23 mouse cellular contexts compared by ENCODE assay signal in genomic region chr13:31472366-31472765, GRCm38 (mm10).
DNase-seq lines count a peak whose midpoint lies in the region; ATAC-seq lines count a peak whose summit lies in the region.
"Had no signal": no experiment of that assay in that cellular context is flagged by ENCODE, and none has a peak within 500 bp of the region (broad histone marks: within the 10 kb centered on the region; RNA-seq: fewer than 3 reads in every experiment).

No protein-coding gene starts in this region.

- WGBS in forebrain, embryonic 15.5 days = 48% methylated on average over 5 of the region's 5 CpGs
- WGBS in forebrain, embryonic 10.5 days = 85% methylated on average over 5 of the region's 5 CpGs
- WGBS in neural tube, embryonic 14.5 days = 68% methylated on average over 5 of the region's 5 CpGs
- 84% methylated on average over 5 of the region's 5 CpGs for WGBS in intestine, embryonic 15.5 days

- H3K27me3 ChIP-seq in forebrain, embryonic 15.5 days = no peaks in the 10 kb centered on the region
- no peaks in the 10 kb centered on the region for H3K27me3 ChIP-seq in forebrain, embryonic 10.5 days (ENCODE audit: poor library complexity, severe bottlenecking)
- no peaks in the 10 kb centered on the region for H3K27me3 ChIP-seq in neural tube, embryonic 14.5 days (ENCODE audit: control insufficient read depth, insufficient read depth, low read length)
- no peaks in the 10 kb centered on the region for H3K27me3 ChIP-seq in intestine, embryonic 15.5 days (replicated peaks)
- H3K27me3 ChIP-seq: hindbrain, embryonic 15.5 days; stomach, embryonic 15.5 days had no signal

- H3K4me3 ChIP-seq in forebrain, embryonic 15.5 days = no peak overlapping the region
- H3K4me3 ChIP-seq in forebrain, embryonic 10.5 days = no peak overlapping the region
- H3K4me3 ChIP-seq in neural tube, embryonic 14.5 days (ENCODE audit: low read depth, low read length) = no peak overlapping the region
- no peak overlapping the region for H3K4me3 ChIP-seq in intestine, embryonic 15.5 days (replicated peaks)
- H3K4me3 ChIP-seq: embryonic facial prominence, embryonic 10.5 days; heart, embryonic 10.5 days; hindbrain, embryonic 15.5 days; midbrain, embryonic 10.5 days; stomach, embryonic 15.5 days had no signal

- H3K36me3 ChIP-seq in forebrain, embryonic 15.5 days = no peaks in the 10 kb centered on the region
- no peaks in the 10 kb centered on the region for H3K36me3 ChIP-seq in forebrain, embryonic 10.5 days (replicated peaks)
- no peaks in the 10 kb centered on the region for H3K36me3 ChIP-seq in neural tube, embryonic 14.5 days (ENCODE audit: control insufficient read depth, insufficient read depth, low read length)
- no peaks in the 10 kb centered on the region for H3K36me3 ChIP-seq in intestine, embryonic 15.5 days
- H3K36me3 ChIP-seq: embryonic facial prominence, embryonic 10.5 days; heart, embryonic 10.5 days; hindbrain, embryonic 15.5 days; midbrain, embryonic 10.5 days; stomach, embryonic 15.5 days had no signal

- H3K4me2 ChIP-seq in forebrain, embryonic 15.5 days (replicated peaks) = no peak overlapping the region
- no peak overlapping the region for H3K4me2 ChIP-seq in neural tube, embryonic 14.5 days (ENCODE audit: low read depth, low read length)
- H3K4me2 ChIP-seq in intestine, embryonic 15.5 days (replicated peaks) = no peak overlapping the region
- H3K4me2 ChIP-seq: hindbrain, embryonic 15.5 days; stomach, embryonic 15.5 days had no signal

- no peak overlapping the region; the same call in 1 of the 2 replicates for H3K27ac ChIP-seq in forebrain, embryonic 15.5 days (replicated peaks)
- H3K27ac ChIP-seq in forebrain, embryonic 10.5 days = no peak overlapping the region
- no peak overlapping the region for H3K27ac ChIP-seq in neural tube, embryonic 14.5 days (ENCODE audit: low read depth, low read length)
- no peak overlapping the region for H3K27ac ChIP-seq in intestine, embryonic 15.5 days
- H3K27ac ChIP-seq: embryonic facial prominence, embryonic 10.5 days; heart, embryonic 10.5 days; hindbrain, embryonic 15.5 days; midbrain, embryonic 10.5 days; stomach, embryonic 15.5 days had no signal

- H3K9me3 ChIP-seq in forebrain, embryonic 15.5 days = no peaks in the 10 kb centered on the region
- no peaks in the 10 kb centered on the region for H3K9me3 ChIP-seq in forebrain, embryonic 10.5 days
- no peaks in the 10 kb centered on the region for H3K9me3 ChIP-seq in neural tube, embryonic 14.5 days (ENCODE audit: control insufficient read depth, low read length)
- H3K9me3 ChIP-seq in intestine, embryonic 15.5 days = no peaks in the 10 kb centered on the region
- H3K9me3 ChIP-seq: embryonic facial prominence, embryonic 10.5 days; heart, embryonic 10.5 days; hindbrain, embryonic 15.5 days; midbrain, embryonic 10.5 days; stomach, embryonic 15.5 days had no signal

- no peak for DNase-seq in forebrain, embryonic 10.5 days (ENCODE audit: extremely low spot score, low spot score)
- DNase-seq in neural tube, embryonic 10.5 days (ENCODE audit: extremely low spot score, low spot score) = no peak
- peak; percentile 75 to 89 for DNase-seq in layer of hippocampus, adult 18-20 months (ENCODE audit: low spot score in 2 of 2)
- peak; percentile 61 to 64 for DNase-seq in layer of hippocampus, postnatal 36 days
- DNase-seq in cerebellum, adult 11 months = no peak
- DNase-seq: adrenal gland, postnatal 10 days; cerebellum, postnatal 36 days; gastrocnemius, postnatal 36 days; heart, postnatal 10 days; kidney, adult 2 months; kidney, postnatal 14 days; lung, adult 18-20 months; lung, postnatal 36 days; retina, postnatal 1 day; thymus, postnatal 25 days had no signal

- no peak overlapping the region for H3K9ac ChIP-seq in forebrain, embryonic 15.5 days (replicated peaks)
- H3K9ac ChIP-seq in neural tube, embryonic 14.5 days (replicated peaks; ENCODE audit: low read depth, low read length) = no peak overlapping the region
- H3K9ac ChIP-seq in intestine, embryonic 15.5 days = no peak overlapping the region
- H3K9ac ChIP-seq: hindbrain, embryonic 15.5 days; stomach, embryonic 15.5 days had no signal

- peak; percentile 86 for ATAC-seq in forebrain, embryonic 15.5 days (replicated peaks)
- peak; percentile 63; the same call in 1 of the 2 replicates for ATAC-seq in neural tube, embryonic 14.5 days (ENCODE audit: low read depth)
- ATAC-seq in intestine, embryonic 15.5 days = no peak

- peaks cover 7% of the 10 kb centered on the region; the same call in 1 of the 2 replicates for H3K4me1 ChIP-seq in forebrain, embryonic 15.5 days
- H3K4me1 ChIP-seq in forebrain, embryonic 10.5 days = no peaks in the 10 kb centered on the region
- H3K4me1 ChIP-seq in neural tube, embryonic 14.5 days (ENCODE audit: control insufficient read depth, insufficient read depth, low read length) = no peaks in the 10 kb centered on the region
- H3K4me1 ChIP-seq in intestine, embryonic 15.5 days (replicated peaks) = no peaks in the 10 kb centered on the region
- H3K4me1 ChIP-seq: embryonic facial prominence, embryonic 10.5 days; heart, embryonic 10.5 days; hindbrain, embryonic 15.5 days; midbrain, embryonic 10.5 days; stomach, embryonic 15.5 days had no signal

Comparison
In these comparisons a context has a peak if more than half of its experiments do, and no peak if none do; other contexts are left out.
1. DNase-seq: peak in layer of hippocampus, adult 18-20 months (2 of 2) and layer of hippocampus, postnatal 36 days (2 of 2); none in forebrain, embryonic 10.5 days (single experiment), neural tube, embryonic 10.5 days (single experiment) and cerebellum, adult 11 months (single experiment).